Mouse (Mus musculus): Measurements from ENCODE around the gene Bmpr2.

GRCm38 (mm10) chr1:59762208-59762607 is 992 bp upstream of the Bmpr2 start:
- TF ChIP-seq CTCF (IDR thresholded peaks at IDR 0.05; ENCODE audit: insufficient read depth, low read length): no peak
- TF ChIP-seq POLR2A (IDR thresholded peaks at IDR 0.05; ENCODE audit: borderline replicate concordance, extremely low read depth, low read depth, low read length): 0 out of 2 replicates have a peak, but pooled peaks have one; percentile 9
